Mouse (Mus musculus) activated CD4-positive, CD25-positive, alpha-beta regulatory T cell, adult 4 months (primary cell): ENCODE results near the gene Olfr591. TPM values are rescaled to one million over a fixed set of nuclear protein-coding genes. Genes with fewer than 3 reads are reported as not detected.
"Not testable (repeated sequence)": the region's sequence is repeated elsewhere in the genome, so short reads cannot be mapped to it uniquely, and the experiment has no call there.

Source experiments
- ATAC-seq: one replicate; pipeline ENCODE4 v1.8.0; 2017
- polyA plus RNA-seq, 2 experiments: library from polyadenylated mRNA; unstranded; fragments of 100-300 nt; shearing (Covaris generic); gene quantifications; one replicate each; pipeline ENCODE4 v1.2.1; 2017

Olfr591 gene
- polyA plus RNA-seq, result under 1 TPM in 1 of 2 experiments, not detected in 1; 0.09 TPM

DNA sequence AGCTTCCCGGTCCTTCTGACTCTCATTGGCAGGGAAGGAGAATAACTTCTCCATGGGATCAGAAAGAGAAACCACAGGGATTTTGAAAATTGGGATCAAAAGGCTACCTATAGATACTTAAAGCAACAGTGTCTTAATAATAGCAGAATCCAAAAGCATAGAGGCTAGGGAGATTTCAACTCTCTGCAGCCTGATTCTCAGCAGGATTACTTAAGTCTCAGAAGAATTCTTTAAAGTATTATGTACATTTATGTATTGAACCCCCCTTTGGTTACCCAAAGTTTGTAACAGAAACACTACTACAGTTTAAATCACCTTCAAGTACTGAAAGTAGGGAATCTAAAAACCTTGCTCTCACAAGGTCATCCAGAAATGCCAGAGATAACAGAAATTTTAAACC, at the start of gene Olfr591:
Olfr591 (minus strand) TSS at position 101 of the 400 bp plus-strand sequence.
- ATAC-seq, result no peak

DNA sequence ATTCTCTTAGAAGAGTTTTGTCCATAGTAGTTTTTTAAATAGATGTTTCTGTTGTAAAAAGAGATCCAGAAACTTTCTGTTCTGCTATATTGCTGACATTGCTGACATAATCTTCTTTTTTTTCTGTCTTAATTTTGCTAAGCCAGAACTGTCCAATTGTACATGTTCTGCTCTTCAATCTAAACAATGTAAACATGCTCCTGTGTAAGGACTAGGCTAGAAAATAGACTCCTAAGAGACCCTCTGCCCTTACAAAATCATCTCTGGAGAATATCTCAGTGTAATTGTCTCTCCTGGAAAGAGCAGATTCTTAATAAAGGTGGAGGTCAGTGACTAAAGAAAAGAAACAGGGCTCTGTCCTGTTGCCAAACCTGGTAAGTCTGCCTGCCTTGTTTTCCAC, 38.6 kb upstream of the Olfr591 start, which contains the start of gene Olfr594:
Olfr594 (plus strand) TSS at position 301 of the 400 bp plus-strand sequence.
- no peak for ATAC-seq

- ATAC-seq, result not testable (repeated sequence)
Observed at GRCm38 (mm10) chr7:103212050-103212449, 33.9 kb upstream of the Olfr591 start.

DNA sequence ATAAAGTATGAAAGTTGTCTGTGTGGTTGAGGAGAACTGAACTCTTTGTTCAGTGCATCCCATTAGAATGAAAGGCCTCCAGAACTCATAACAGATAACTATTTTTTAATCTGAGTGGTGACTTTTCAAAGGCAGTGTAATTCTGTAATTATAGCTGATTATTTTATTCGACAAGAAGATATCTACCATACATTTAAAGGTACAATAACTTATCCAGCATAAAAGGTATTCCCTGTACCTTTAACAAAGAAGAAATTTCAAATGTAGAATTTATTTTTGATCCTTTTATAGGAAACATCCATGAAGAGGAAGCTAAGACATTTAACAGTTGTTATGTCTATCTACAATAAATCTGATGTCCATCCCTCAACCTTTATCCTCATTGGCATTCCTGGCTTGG, 33.4 kb upstream of the Olfr591 start, which contains the start of gene Olfr593:
Olfr593 (plus strand) TSS at position 301 of the 400 bp plus-strand sequence.
- ATAC-seq, result no peak

DNA sequence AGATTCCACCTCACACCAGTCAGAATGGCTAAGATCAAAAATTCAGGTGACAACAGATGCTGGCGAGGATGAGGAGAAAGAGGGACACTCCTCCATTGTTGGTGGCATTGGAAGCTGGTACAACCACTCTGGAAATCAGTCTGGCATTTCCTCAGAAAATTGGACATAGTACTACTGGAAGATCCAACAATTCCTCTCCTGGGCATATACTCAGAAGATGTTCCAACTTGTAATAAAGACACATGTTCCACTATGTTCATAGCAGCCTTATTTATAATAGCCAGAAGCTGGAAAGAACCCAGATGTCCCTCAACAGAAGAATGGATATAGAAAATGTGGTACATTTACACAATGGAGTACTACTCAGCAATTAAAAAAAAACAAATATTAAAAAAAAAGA, 6.4 kb upstream of the Olfr591 start, which contains the start of gene Olfr592:
Olfr592 (plus strand) TSS at position 301 of the 400 bp plus-strand sequence.
- ATAC-seq, result not testable (repeated sequence)

GRCm38 (mm10) chr7:103169697-103170096, 8.4 kb downstream of the Olfr591 start:
- ATAC-seq, result no peak

DNA sequence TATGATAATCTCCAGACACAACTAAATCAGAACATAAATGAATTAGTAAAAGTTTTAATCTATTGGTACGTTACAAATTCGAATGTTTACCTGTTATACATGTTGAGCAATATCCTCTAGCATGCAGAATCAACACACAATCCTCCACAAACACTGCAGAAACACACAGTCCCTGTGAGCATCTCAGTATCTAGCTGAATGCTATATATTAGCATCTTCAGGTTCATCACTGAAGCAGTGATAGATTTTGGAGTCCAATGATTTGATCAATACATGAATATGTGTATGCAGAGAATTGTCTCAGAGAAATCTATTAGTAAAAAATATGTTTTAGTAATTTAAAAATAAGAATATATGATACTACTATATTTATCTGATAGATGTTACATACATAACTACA, 21.9 kb downstream of the Olfr591 start, which contains the start of gene Olfr589:
Olfr589 (minus strand) TSS at position 101 of the 400 bp plus-strand sequence.
- no peak for ATAC-seq

GRCm38 (mm10) chr7:103140579-103140978, 37.6 kb downstream of the Olfr591 start, which contains the start of gene Olfr588-ps1:
TSS of gene Olfr588-ps1 (plus strand) at chr7:103140879.
- ATAC-seq, result no peak

GRCm38 (mm10) chr7:103125538-103125937, 52.6 kb downstream of the Olfr591 start, which contains the start of gene Olfr586:
TSS of gene Olfr586 (minus strand) at chr7:103125638.
- ATAC-seq, result no peak

DNA sequence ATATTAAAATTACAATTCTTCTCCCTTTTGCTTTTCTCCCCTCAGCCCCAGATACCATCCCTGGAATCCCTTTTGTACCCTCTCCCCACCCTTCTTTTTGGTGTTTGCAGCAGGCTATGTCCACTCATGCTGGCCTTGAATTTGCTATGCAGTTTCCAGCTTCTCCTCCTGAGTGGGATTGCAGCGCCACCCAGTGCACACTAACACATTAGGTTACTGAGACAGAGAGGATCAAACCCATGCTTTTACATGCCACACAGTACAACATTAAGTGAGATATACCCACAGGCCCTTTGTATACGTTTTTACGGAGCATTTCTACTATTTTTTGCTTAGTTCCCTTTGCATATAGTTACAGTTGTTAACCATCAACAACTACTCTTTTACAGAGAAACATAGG, 58.7 kb downstream of the Olfr591 start:
- ATAC-seq, result no peak

Other genes with a start within 250 kb of the Olfr591 start
- not detected for gene Olfr573-ps1, start 235.8 kb downstream of the Olfr591 start, polyA plus RNA-seq
- gene Olfr574, start 229.9 kb downstream of the Olfr591 start, polyA plus RNA-seq, result not detected
- not detected for gene Olfr575, start 219.6 kb downstream of the Olfr591 start, polyA plus RNA-seq
- not detected for gene Olfr576, start 215.7 kb downstream of the Olfr591 start, polyA plus RNA-seq
- gene Olfr577, start 202.4 kb downstream of the Olfr591 start, polyA plus RNA-seq, result not detected
- gene Olfr578, start 189.0 kb downstream of the Olfr591 start, polyA plus RNA-seq, result not detected
- not detected for gene Olfr582, start 140.3 kb downstream of the Olfr591 start, polyA plus RNA-seq
- gene Olfr583, start 127.0 kb downstream of the Olfr591 start, polyA plus RNA-seq, result not detected
- not detected for gene Olfr584, start 96.5 kb downstream of the Olfr591 start, polyA plus RNA-seq
- not detected for gene Olfr585, start 80.6 kb downstream of the Olfr591 start, polyA plus RNA-seq
- not detected for gene Olfr586, start 52.7 kb downstream of the Olfr591 start, polyA plus RNA-seq
- under 1 TPM in 1 of 2 experiments, not detected in 1; 0.07 TPM for gene Olfr588-ps1, start 37.5 kb downstream of the Olfr591 start, polyA plus RNA-seq
- not detected for gene Olfr589, start 22.0 kb downstream of the Olfr591 start, polyA plus RNA-seq
- not detected for gene Olfr592, start 6.5 kb upstream of the Olfr591 start, polyA plus RNA-seq
- not detected for gene Olfr593, start 33.5 kb upstream of the Olfr591 start, polyA plus RNA-seq
- not detected for gene Olfr594, start 38.7 kb upstream of the Olfr591 start, polyA plus RNA-seq
- not detected for gene Usp17ld, start 74.2 kb upstream of the Olfr591 start, polyA plus RNA-seq
- gene Olfr596, start 127.3 kb upstream of the Olfr591 start, polyA plus RNA-seq, result not detected
- gene Olfr597, start 138.0 kb upstream of the Olfr591 start, polyA plus RNA-seq, result under 1 TPM in 1 of 2 experiments, not detected in 1; 0.12 TPM
- not detected for gene Olfr598, start 145.2 kb upstream of the Olfr591 start, polyA plus RNA-seq
- gene Olfr599, start 157.6 kb upstream of the Olfr591 start, polyA plus RNA-seq, result not detected
- gene Olfr600, start 171.3 kb upstream of the Olfr591 start, polyA plus RNA-seq, result not detected
- not detected for gene Olfr601, start 184.3 kb upstream of the Olfr591 start, polyA plus RNA-seq
- not detected for gene Olfr603, start 207.8 kb upstream of the Olfr591 start, polyA plus RNA-seq
- gene Usp17lc, start 236.7 kb upstream of the Olfr591 start, polyA plus RNA-seq, result not detected